Mouse (Mus musculus): Measurements from ENCODE around the gene Mta1. TPM values are rescaled to one million over a fixed set of nuclear protein-coding genes. Genes with fewer than 3 reads are reported as not detected.

The Mta1 gene
- polyA plus RNA-seq, 1 experiment from 2014 or later, result 19.3 TPM

GRCm38 (mm10) chr12:113155887-113156539 is 57.9 kb downstream of the Mta1 start, which contains the start of gene Tedc1:
Gene Tedc1, plus strand, starts transcription at chr12:113156421.
- Histone ChIP-seq H3K4me1 (replicated peaks; ENCODE audit: control insufficient read depth, insufficient read depth, low read length) (peaks cover 21% of the 10 kb centered on the region), H3K9me3 (ENCODE audit: control insufficient read depth, low read length) (no peaks in the 10 kb centered on the region), H3K36me3 (replicated peaks; ENCODE audit: control insufficient read depth, insufficient read depth) (no peaks in the 10 kb centered on the region), H3K4me2 (replicated peaks) (peak within 1 kb of the TSS; percentile 82), H3K27me3 (ENCODE audit: control insufficient read depth, insufficient read depth, low read length) (0 out of 2 replicates have a peak, but pooled peaks cover 14% of the 10 kb centered on the region), H3K9ac (peak within 1 kb of the TSS; percentile 61), H3K4me3 (replicated peaks; ENCODE audit: low read length) (peak within 1 kb of the TSS; percentile 50), H3K27ac (peak within 1 kb of the TSS; percentile 79)
- ATAC-seq (ENCODE audit: low FRiP score) (peak; percentile 98), DNase-seq (ENCODE audit: low spot score) (peak; percentile 97)
- WGBS, result under 1% methylated on average over 46 of the region's 46 CpGs

DNA sequence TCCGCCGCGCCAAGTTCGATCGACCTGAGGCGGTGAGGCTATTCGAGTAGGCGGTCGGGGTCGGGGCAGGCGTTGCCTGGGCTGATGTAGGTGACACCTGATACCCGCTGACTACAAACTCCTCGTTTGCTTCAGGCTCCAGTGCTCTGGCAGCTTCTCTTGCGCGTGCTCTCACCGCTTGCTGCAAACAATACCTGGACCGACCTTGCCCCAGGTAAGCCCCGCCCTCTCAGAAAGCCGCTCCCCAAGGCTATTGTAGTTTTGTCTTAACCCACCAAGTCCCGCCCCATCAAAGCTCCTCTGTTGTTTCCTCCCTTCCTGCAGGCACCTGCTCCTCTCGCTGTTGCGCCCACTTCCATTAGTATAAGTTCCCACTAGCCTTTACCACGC is 58.5 kb downstream of the Mta1 start:
- no peaks in the 10 kb centered on the region for H3K9me3 ChIP-seq (ENCODE audit: control insufficient read depth, low read length)
- H3K27ac ChIP-seq, result no peak overlapping the region
- H3K27me3 ChIP-seq (ENCODE audit: control insufficient read depth, insufficient read depth, low read length), result 0 out of 2 replicates have a peak, but pooled peaks cover 8% of the 10 kb centered on the region
- H3K4me3 ChIP-seq (replicated peaks; ENCODE audit: low read length), result peak overlapping the region; percentile 50
- H3K4me1 ChIP-seq (replicated peaks; ENCODE audit: control insufficient read depth, insufficient read depth, low read length), result peaks cover 20% of the 10 kb centered on the region
- peak overlapping the region; percentile 82 for H3K4me2 ChIP-seq (replicated peaks)
- DNase-seq (ENCODE audit: low spot score), result no peak
- H3K36me3 ChIP-seq (replicated peaks; ENCODE audit: control insufficient read depth, insufficient read depth), result no peaks in the 10 kb centered on the region
- ATAC-seq (ENCODE audit: low FRiP score), result peak; percentile 26; the same call in 1 of the 2 replicates
- peak overlapping the region; percentile 46 for H3K9ac ChIP-seq
- under 1% methylated on average over 23 of the region's 23 CpGs for WGBS

DNA sequence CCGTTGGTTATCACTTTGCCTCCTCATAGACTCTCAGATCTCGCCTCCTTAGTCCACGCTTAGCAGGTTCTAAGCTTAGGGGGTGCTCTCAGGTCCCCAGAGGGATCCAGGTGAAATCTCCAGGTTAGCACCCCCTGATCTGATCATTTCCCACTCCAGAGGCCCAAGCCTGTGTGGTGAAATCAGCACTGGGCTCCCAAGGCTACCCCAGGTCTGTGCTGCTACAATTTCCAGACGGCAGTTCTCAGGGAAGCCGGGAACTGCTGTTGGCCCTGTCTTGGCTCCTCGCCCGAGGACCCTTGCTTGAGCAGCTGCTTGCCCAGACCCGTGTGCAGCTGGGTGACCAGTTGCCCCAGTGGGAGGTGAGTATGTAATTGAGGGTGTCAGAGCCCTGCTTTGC is 58.9 kb downstream of the Mta1 start:
- ATAC-seq (ENCODE audit: low FRiP score), result no peak
- WGBS, result 40% methylated on average over 8 of the region's 8 CpGs

DNA sequence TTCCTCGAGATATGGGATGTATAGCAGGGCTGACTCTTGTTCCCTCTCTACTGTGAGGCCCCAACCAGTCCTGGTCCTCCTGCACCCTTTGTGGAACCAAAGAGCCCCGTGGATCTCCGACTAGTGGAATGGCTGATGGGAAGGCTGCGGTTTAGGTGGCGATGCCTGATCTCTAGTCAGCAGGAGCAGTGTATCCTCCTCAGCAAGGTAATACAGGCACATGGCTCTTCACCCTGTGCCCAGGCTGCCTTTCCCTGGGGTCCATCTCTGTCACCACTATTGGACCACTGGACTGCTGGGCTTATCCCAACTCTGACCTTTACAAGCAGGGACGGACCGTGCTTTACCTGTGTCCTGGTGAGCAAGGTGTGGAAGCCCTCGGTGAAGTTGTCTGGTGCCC is 59.4 kb downstream of the Mta1 start:
- Histone ChIP-seq H3K4me2 (replicated peaks) (peak overlapping the region; percentile 82; the same call in 1 of the 2 replicates), H3K4me3 (replicated peaks; ENCODE audit: low read length) (no peak overlapping the region), H3K9ac (no peak overlapping the region), H3K27me3 (ENCODE audit: control insufficient read depth, insufficient read depth, low read length) (0 out of 2 replicates have a peak, but pooled peaks cover 3% of the 10 kb centered on the region), H3K4me1 (replicated peaks; ENCODE audit: control insufficient read depth, insufficient read depth, low read length) (peaks cover 17% of the 10 kb centered on the region), H3K9me3 (ENCODE audit: control insufficient read depth, low read length) (no peaks in the 10 kb centered on the region), H3K36me3 (replicated peaks; ENCODE audit: control insufficient read depth, insufficient read depth) (no peaks in the 10 kb centered on the region), H3K27ac (no peak overlapping the region)
- DNase-seq (ENCODE audit: low spot score), result no peak
- ATAC-seq (ENCODE audit: low FRiP score), result no peak
- 94% methylated on average over 8 of the region's 8 CpGs for WGBS

More for the DNA sequence above, 58.9 kb downstream of the Mta1 start:
- Histone ChIP-seq H3K4me2 (replicated peaks) (peak overlapping the region; percentile 82), H3K36me3 (replicated peaks; ENCODE audit: control insufficient read depth, insufficient read depth) (no peaks in the 10 kb centered on the region), H3K9ac (no peak overlapping the region), H3K27me3 (ENCODE audit: control insufficient read depth, insufficient read depth, low read length) (0 out of 2 replicates have a peak, but pooled peaks cover 8% of the 10 kb centered on the region), H3K4me1 (replicated peaks; ENCODE audit: control insufficient read depth, insufficient read depth, low read length) (peaks cover 17% of the 10 kb centered on the region), H3K27ac (no peak overlapping the region), H3K4me3 (replicated peaks; ENCODE audit: low read length) (peak overlapping the region; percentile 50), H3K9me3 (ENCODE audit: control insufficient read depth, low read length) (no peaks in the 10 kb centered on the region)
- DNase-seq (ENCODE audit: low spot score), result no peak

DNA sequence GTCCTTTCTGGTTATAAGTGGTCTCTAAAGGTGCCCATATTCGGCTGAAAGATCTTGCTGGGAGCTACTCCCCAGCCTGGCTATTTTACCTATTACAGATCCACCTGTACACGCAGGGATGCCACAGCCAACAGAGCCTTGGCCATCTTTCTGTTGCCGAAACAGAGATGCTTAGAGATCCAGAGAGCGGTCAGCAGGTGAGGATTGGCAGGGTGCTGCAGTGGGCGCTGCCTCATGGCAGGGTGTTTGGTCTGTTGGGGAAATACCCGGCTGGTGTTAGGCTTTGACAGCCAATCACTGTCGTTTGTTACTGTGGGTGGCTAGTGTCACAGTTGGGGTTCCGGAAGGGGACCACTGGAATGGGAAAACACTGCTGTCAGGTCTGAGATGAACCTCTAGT is 59.9 kb downstream of the Mta1 start:
- Histone ChIP-seq H3K36me3 (replicated peaks; ENCODE audit: control insufficient read depth, insufficient read depth) (no peaks in the 10 kb centered on the region), H3K4me1 (replicated peaks; ENCODE audit: control insufficient read depth, insufficient read depth, low read length) (peaks cover 17% of the 10 kb centered on the region), H3K4me3 (replicated peaks; ENCODE audit: low read length) (no peak overlapping the region), H3K9ac (no peak overlapping the region), H3K27ac (no peak overlapping the region), H3K4me2 (replicated peaks) (no peak overlapping the region), H3K9me3 (ENCODE audit: control insufficient read depth, low read length) (no peaks in the 10 kb centered on the region), H3K27me3 (ENCODE audit: control insufficient read depth, insufficient read depth, low read length) (no peaks in the 10 kb centered on the region)
- ATAC-seq (ENCODE audit: low FRiP score), result no peak
- WGBS, result 93% methylated on average over 8 of the region's 8 CpGs
- no peak for DNase-seq (ENCODE audit: low spot score)

DNA sequence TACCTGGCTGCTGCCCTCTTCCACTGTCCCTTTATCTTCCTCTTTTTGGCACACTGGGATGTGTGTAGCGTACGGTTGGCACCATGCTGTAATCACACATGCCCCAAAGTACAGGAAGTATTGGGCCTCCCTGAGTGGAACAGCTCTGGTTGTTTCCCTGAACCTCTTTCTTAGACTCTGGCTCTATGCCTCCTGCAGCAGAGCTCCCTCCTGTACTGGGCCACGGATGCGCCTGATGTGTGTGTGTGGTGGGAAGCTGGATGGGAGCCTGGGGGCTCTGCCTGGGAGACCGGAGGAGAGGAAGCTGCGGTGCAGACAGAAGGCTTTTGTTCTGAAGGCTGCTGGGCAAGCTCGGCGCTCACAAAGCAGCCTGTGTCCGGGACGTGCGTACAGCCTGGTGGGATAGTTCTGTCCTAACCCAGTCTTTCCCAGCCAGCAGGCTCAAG is 65.5 kb downstream of the Mta1 start:
- H3K4me1 ChIP-seq (replicated peaks; ENCODE audit: control insufficient read depth, insufficient read depth, low read length), result 0 out of 2 replicates have a peak, but pooled peaks cover 4% of the 10 kb centered on the region
- H3K27me3 ChIP-seq (ENCODE audit: control insufficient read depth, insufficient read depth, low read length), result no peaks in the 10 kb centered on the region
- H3K4me2 ChIP-seq (replicated peaks), result no peak overlapping the region
- no peaks in the 10 kb centered on the region for H3K9me3 ChIP-seq (ENCODE audit: control insufficient read depth, low read length)
- peak; percentile 81 for ATAC-seq (ENCODE audit: low FRiP score)
- 64% methylated on average over 11 of the region's 11 CpGs for WGBS
- DNase-seq (ENCODE audit: low spot score), result peak; percentile 42
- no peaks in the 10 kb centered on the region for H3K36me3 ChIP-seq (replicated peaks; ENCODE audit: control insufficient read depth, insufficient read depth)
- H3K9ac ChIP-seq, result no peak overlapping the region
- peak overlapping the region; percentile 78 for H3K27ac ChIP-seq
- H3K4me3 ChIP-seq (replicated peaks; ENCODE audit: low read length), result no peak overlapping the region

GRCm38 (mm10) chr12:113168031-113168536 is 70.0 kb downstream of the Mta1 start:
- no peaks in the 10 kb centered on the region for H3K27me3 ChIP-seq (ENCODE audit: control insufficient read depth, insufficient read depth, low read length)
- no peak overlapping the region for H3K9ac ChIP-seq
- no peak overlapping the region for H3K4me3 ChIP-seq (replicated peaks; ENCODE audit: low read length)
- DNase-seq (ENCODE audit: low spot score), result no peak
- 0 out of 2 replicates have a peak, but pooled peaks cover 4% of the 10 kb centered on the region for H3K4me1 ChIP-seq (replicated peaks; ENCODE audit: control insufficient read depth, insufficient read depth, low read length)
- no peak for ATAC-seq (ENCODE audit: low FRiP score)
- no peaks in the 10 kb centered on the region for H3K36me3 ChIP-seq (replicated peaks; ENCODE audit: control insufficient read depth, insufficient read depth)
- H3K27ac ChIP-seq, result no peak overlapping the region
- 83% methylated on average over 9 of the region's 9 CpGs for WGBS
- no peaks in the 10 kb centered on the region for H3K9me3 ChIP-seq (ENCODE audit: control insufficient read depth, low read length)
- no peak overlapping the region for H3K4me2 ChIP-seq (replicated peaks)

- Histone ChIP-seq H3K4me2 (replicated peaks) (no peak overlapping the region), H3K4me1 (replicated peaks; ENCODE audit: control insufficient read depth, insufficient read depth, low read length) (no peaks in the 10 kb centered on the region), H3K27me3 (ENCODE audit: control insufficient read depth, insufficient read depth, low read length) (no peaks in the 10 kb centered on the region), H3K4me3 (replicated peaks; ENCODE audit: low read length) (no peak overlapping the region), H3K27ac (no peak overlapping the region), H3K9ac (no peak overlapping the region), H3K36me3 (replicated peaks; ENCODE audit: control insufficient read depth, insufficient read depth) (no peaks in the 10 kb centered on the region), H3K9me3 (ENCODE audit: control insufficient read depth, low read length) (no peaks in the 10 kb centered on the region)
- 92% methylated on average over 18 of the region's 18 CpGs for WGBS
- DNase-seq (ENCODE audit: low spot score), result no peak
- ATAC-seq (ENCODE audit: low FRiP score), result no peak
These were observed 79.1 kb downstream of the Mta1 start for GRCm38 (mm10) chr12:113176960-113177725.

DNA sequence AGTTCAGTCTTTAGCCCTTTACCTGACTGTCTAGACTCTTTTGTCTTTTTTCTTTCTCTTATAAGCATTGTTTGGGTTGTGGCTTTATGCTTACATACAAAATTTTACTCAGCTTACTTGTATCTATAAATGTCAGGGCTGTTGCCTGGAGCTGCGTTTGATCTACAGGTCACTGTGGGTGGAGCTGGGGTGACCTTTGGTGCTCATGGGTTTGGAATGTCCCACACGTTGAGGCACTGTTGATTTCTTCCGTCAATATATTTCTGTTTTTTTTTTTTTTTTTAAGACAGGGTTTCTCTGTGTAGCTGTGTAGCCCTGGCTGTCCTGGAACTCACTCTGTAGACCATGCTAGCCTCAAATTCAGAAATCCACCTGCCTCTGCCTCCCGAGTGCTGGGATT is 82.9 kb downstream of the Mta1 start:
- Histone ChIP-seq H3K9ac (no peak overlapping the region), H3K4me1 (replicated peaks; ENCODE audit: control insufficient read depth, insufficient read depth, low read length) (no peaks in the 10 kb centered on the region), H3K9me3 (ENCODE audit: control insufficient read depth, low read length) (no peaks in the 10 kb centered on the region), H3K27ac (no peak overlapping the region), H3K4me3 (replicated peaks; ENCODE audit: low read length) (no peak overlapping the region), H3K36me3 (replicated peaks; ENCODE audit: control insufficient read depth, insufficient read depth) (no peaks in the 10 kb centered on the region), H3K27me3 (ENCODE audit: control insufficient read depth, insufficient read depth, low read length) (no peaks in the 10 kb centered on the region), H3K4me2 (replicated peaks) (no peak overlapping the region)
- ATAC-seq (ENCODE audit: low FRiP score), result no peak
- WGBS, result 76% methylated on average over 4 of the region's 4 CpGs
- no peak for DNase-seq (ENCODE audit: low spot score)

Measured in hindbrain, embryonic 14.5 days (tissue).